Mouse (Mus musculus) CH12.LX (cell line): ENCODE results near the gene Bora.

Source experiments
- CHD1 ChIP-seq: IDR thresholded peaks from 2 replicates; pipeline ENCODE4 v1.6.1; 2012; ENCODE audit warnings: low read depth, low read length, improper control_type of control experiment, inconsistent platforms
- CHD2 ChIP-seq: IDR thresholded peaks from 2 replicates; pipeline ENCODE4 v1.6.1; 2011; ENCODE audit warnings: low read length, improper control_type of control experiment
- CTCF ChIP-seq, 2 experiments: IDR thresholded peaks in 1 of 2; conservative IDR thresholded peaks in 1 of 2; 2 replicates each; pipeline ENCODE4 v1.5.1; 2011 to 2012; ENCODE audit warnings: low read depth in 2 of 2, low read length in 2 of 2, improper control_type of control experiment in 1 of 2, inconsistent platforms in 1 of 2, mild to moderate bottlenecking in 1 of 2, moderate library complexity in 1 of 2
- MAFK ChIP-seq: IDR thresholded peaks from 2 replicates; pipeline ENCODE4 v1.6.1; 2011; ENCODE audit warnings: low read length, improper control_type of control experiment; ENCODE audit not compliant: insufficient replicate concordance
- MXI1 ChIP-seq: IDR thresholded peaks from 2 replicates; pipeline ENCODE4 v1.6.1; 2011; ENCODE audit warnings: mild to moderate bottlenecking, low read depth, low read length, improper control_type of control experiment
- TBP ChIP-seq: conservative IDR thresholded peaks from 2 replicates; pipeline ENCODE4 v1.6.1; 2011; ENCODE audit warnings: low read depth, low read length, improper control_type of control experiment
- ZKSCAN1 ChIP-seq: IDR thresholded peaks from 2 replicates; pipeline ENCODE4 v1.6.1; 2012; ENCODE audit warnings: low read depth, inconsistent platforms, low read length, improper control_type of control experiment, borderline replicate concordance
- ZMIZ1 ChIP-seq: IDR thresholded peaks from 2 replicates; pipeline ENCODE4 v1.6.1; 2012; ENCODE audit warnings: low read depth, mild to moderate bottlenecking, inconsistent platforms, low read length, improper control_type of control experiment

DNA sequence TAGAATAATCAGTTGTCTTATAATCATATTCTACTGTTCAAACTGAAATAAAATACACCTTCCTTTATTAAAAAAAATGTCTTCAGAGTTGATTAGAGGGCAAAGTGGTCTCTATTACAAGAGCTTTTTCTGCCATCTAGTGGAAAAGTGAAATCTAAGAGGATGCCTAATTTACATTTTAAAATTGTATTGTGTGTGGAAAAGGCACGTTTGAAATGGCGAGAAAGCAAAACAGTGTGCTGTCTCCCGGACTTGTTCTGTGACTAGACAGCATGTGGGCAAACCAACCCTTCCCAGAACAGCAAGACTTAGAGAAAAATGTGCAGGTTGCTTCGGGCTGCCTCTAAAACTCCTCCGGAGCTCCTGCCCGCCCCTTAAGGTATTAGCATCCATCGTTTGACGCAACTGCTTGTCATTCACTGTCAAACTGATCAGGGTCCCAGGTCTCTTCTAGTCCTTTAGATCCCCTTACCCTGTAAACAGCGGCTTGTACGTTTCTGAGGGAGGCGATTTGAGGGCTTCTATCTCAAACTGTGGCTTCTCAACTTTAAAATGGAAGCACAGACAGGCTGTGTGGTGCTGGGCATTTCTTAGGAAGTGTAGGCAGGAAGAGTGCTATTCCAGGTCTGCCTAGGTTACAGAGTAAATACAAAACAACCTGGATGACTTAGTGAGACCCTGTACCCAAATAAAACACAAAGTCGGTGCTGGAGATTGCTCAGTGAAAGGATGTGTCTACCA is 23.5 kb upstream of the Bora start:
- TF ChIP-seq CHD2: no peak
- no peak for TF ChIP-seq MAFK
- no peak for TF ChIP-seq ZMIZ1
- TF ChIP-seq MXI1: no peak
- peak in 1 of 2 experiments; percentile 63; a peak in 2 of 4 replicates for TF ChIP-seq CTCF (conservative IDR thresholded peaks at IDR 0.05 in 1 of 2, IDR thresholded peaks at IDR 0.05 in 1 of 2; ENCODE audit: low read depth in 2 of 2, low read length in 2 of 2)
- no peak for TF ChIP-seq CHD1
- no peak for TF ChIP-seq TBP
- no peak for TF ChIP-seq ZKSCAN1
